Mouse (Mus musculus): ENCODE data around the gene Erc1. TPM values are rescaled to one million over a fixed set of nuclear protein-coding genes. Genes with fewer than 3 reads are reported as not detected.
"Not testable (repeated sequence)": the region's sequence is repeated elsewhere in the genome, so short reads cannot be mapped to it uniquely, and the experiment has no call there.

Gene Erc1
- 10 to 100 TPM; 26.1 to 31.7 TPM for total RNA-seq (2021)
- long read RNA-seq, experiment 1, partial matches to known transcripts = 3 of 12 reads
- long read RNA-seq, experiment 1, other reads (novel, unspliced or antisense) = 9 of 12 reads
- long read RNA-seq, experiment 2, partial matches to known transcripts = 1 of 13 reads
- long read RNA-seq, experiment 2, other reads (novel, unspliced or antisense) = 12 of 13 reads

- DNase-seq (ENCODE audit: low spot score) = peak; percentile 97
Observed at GRCm38 (mm10) chr6:119848034-119848695, at the start of gene Erc1. TSS of gene Erc1 (minus strand) at chr6:119848167.

GRCm38 (mm10) chr6:119892711-119893110 is 44.7 kb upstream of the Erc1 start:
- DNase-seq (ENCODE audit: low spot score) = no peak

- DNase-seq (ENCODE audit: low spot score) = no peak
Observed at GRCm38 (mm10) chr6:119883151-119883550, 35.2 kb upstream of the Erc1 start.

- DNase-seq (ENCODE audit: low spot score) = peak; percentile 70
Observed at GRCm38 (mm10) chr6:119864341-119865034, 16.5 kb upstream of the Erc1 start.

GRCm38 (mm10) chr6:119861519-119861918 is 13.6 kb upstream of the Erc1 start:
- DNase-seq (ENCODE audit: low spot score) = no peak

- no peak for DNase-seq (ENCODE audit: low spot score)
Observed at GRCm38 (mm10) chr6:119860236-119860635, 12.3 kb upstream of the Erc1 start.

- no peak for DNase-seq (ENCODE audit: low spot score)
Observed at GRCm38 (mm10) chr6:119855471-119855870, 7.5 kb upstream of the Erc1 start.

GRCm38 (mm10) chr6:119854156-119854555 is 6.2 kb upstream of the Erc1 start:
- no peak for DNase-seq (ENCODE audit: low spot score)

- no peak for DNase-seq (ENCODE audit: low spot score)
Observed at GRCm38 (mm10) chr6:119849858-119850257, 1.9 kb upstream of the Erc1 start.

GRCm38 (mm10) chr6:119849348-119849709 is 1.4 kb upstream of the Erc1 start:
- DNase-seq (ENCODE audit: low spot score) = no peak

- no peak for DNase-seq (ENCODE audit: low spot score)
Observed at GRCm38 (mm10) chr6:119848696-119849347, 855 bp upstream of the Erc1 start.

- no peak for DNase-seq (ENCODE audit: low spot score)
Observed at GRCm38 (mm10) chr6:119847518-119848033, 391 bp downstream of the Erc1 start.

GRCm38 (mm10) chr6:119846751-119847517 is 1.0 kb downstream of the Erc1 start:
- DNase-seq (ENCODE audit: low spot score) = no peak

GRCm38 (mm10) chr6:119829951-119830350 is 18.0 kb downstream of the Erc1 start:
- no peak for DNase-seq (ENCODE audit: low spot score)

- no peak for DNase-seq (ENCODE audit: low spot score)
Observed at GRCm38 (mm10) chr6:119828165-119828564, 19.8 kb downstream of the Erc1 start.

GRCm38 (mm10) chr6:119826701-119827100 is 21.3 kb downstream of the Erc1 start:
- DNase-seq (ENCODE audit: low spot score) = no peak

- DNase-seq (ENCODE audit: low spot score) = no peak
Observed at GRCm38 (mm10) chr6:119822216-119822615, 25.8 kb downstream of the Erc1 start.

- DNase-seq (ENCODE audit: low spot score) = no peak
Observed at GRCm38 (mm10) chr6:119821158-119821557, 26.8 kb downstream of the Erc1 start.

- no peak for DNase-seq (ENCODE audit: low spot score)
Observed at GRCm38 (mm10) chr6:119818541-119818940, 29.4 kb downstream of the Erc1 start.

GRCm38 (mm10) chr6:119815426-119815825 is 32.5 kb downstream of the Erc1 start:
- no peak for DNase-seq (ENCODE audit: low spot score)

- DNase-seq (ENCODE audit: low spot score) = not testable (repeated sequence)
Observed at GRCm38 (mm10) chr6:119813055-119813454, 34.9 kb downstream of the Erc1 start.
